Comparison of ENCODE assay signal across 26 mouse cellular contexts in genomic region chr7:34025641-34026040, GRCm38 (mm10). TPM values are rescaled to one million over a fixed set of nuclear protein-coding genes. Genes with fewer than 3 reads are reported as not detected.
"Had no signal": no experiment of that assay in that cellular context is flagged by ENCODE, and none has a peak within 500 bp of the region (broad histone marks: within the 10 kb centered on the region; RNA-seq: fewer than 3 reads in every experiment).

No protein-coding gene starts in this region.

- H3K4me3 ChIP-seq: neural tube, embryonic 12.5 days; neural tube, embryonic 13.5 days; neural tube, embryonic 15.5 days; stomach, embryonic 15.5 days had no signal

- DNase-seq: retina, postnatal 1 day; right cerebral cortex, adult 18-20 months; right cerebral cortex, postnatal 14 days; right cerebral cortex, postnatal 25 days; right cerebral cortex, postnatal 4 days; spleen, adult 18-20 months; thymus, adult 18-20 months; thymus, adult 2 months; thymus, postnatal 14 days; thymus, postnatal 25 days; thymus, postnatal 36 days; thymus, postnatal 4 days had no signal

- H3K36me3 ChIP-seq: neural tube, embryonic 12.5 days; neural tube, embryonic 13.5 days; neural tube, embryonic 15.5 days; stomach, embryonic 15.5 days had no signal

- H3K4me1 ChIP-seq: neural tube, embryonic 12.5 days; neural tube, embryonic 13.5 days; neural tube, embryonic 15.5 days; stomach, embryonic 15.5 days had no signal

- H3K27ac ChIP-seq: neural tube, embryonic 12.5 days; neural tube, embryonic 13.5 days; neural tube, embryonic 15.5 days; stomach, embryonic 15.5 days; stomach, postnatal 0 days had no signal

- H3K27me3 ChIP-seq: neural tube, embryonic 12.5 days; neural tube, embryonic 13.5 days; neural tube, embryonic 15.5 days; stomach, embryonic 15.5 days had no signal

- H3K9me3 ChIP-seq: stomach, embryonic 15.5 days had no signal

RNA-seq across cellular contexts. Expression of gene Scgb1b27, which starts 4.4 kb away (rescaled TPM):
- polyA plus RNA-seq: neural tube, embryonic 11.5 days; neural tube, embryonic 12.5 days; neural tube, embryonic 13.5 days; neural tube, embryonic 14.5 days; neural tube, embryonic 15.5 days; small intestine, adult 2 months; spleen, adult 2 months; stomach, embryonic 14.5 days; stomach, embryonic 15.5 days; stomach, embryonic 16.5 days; stomach, postnatal 0 days; testis, adult 2 months; thymus, adult 2 months; thymus, postnatal 0 days; urinary bladder, adult 2 months had no signal

RNA-seq across cellular contexts. Expression of gene Scgb2b27, which starts 11.9 kb away (rescaled TPM):
- polyA plus RNA-seq: neural tube, embryonic 11.5 days; neural tube, embryonic 12.5 days; neural tube, embryonic 13.5 days; neural tube, embryonic 14.5 days; neural tube, embryonic 15.5 days; small intestine, adult 2 months; spleen, adult 2 months; stomach, embryonic 14.5 days; stomach, embryonic 15.5 days; stomach, embryonic 16.5 days; stomach, postnatal 0 days; testis, adult 2 months; thymus, adult 2 months; thymus, postnatal 0 days; urinary bladder, adult 2 months had no signal
